Mouse (Mus musculus) erythroblast, embryonic 14.5 days (primary cell): Measurements from ENCODE around the gene Ccdc182.

Source experiments
- GATA1 ChIP-seq: IDR thresholded peaks from 2 replicates; pipeline ENCODE4 v1.6.1; 2012; ENCODE audit warnings: low read length, inconsistent platforms, mixed read lengths
- TAL1 ChIP-seq: IDR thresholded peaks from 3 replicates; pipeline ENCODE4 v1.6.1; 2012; ENCODE audit warnings: low read length, inconsistent platforms, mixed read lengths

- TF ChIP-seq GATA1, result no peak
- no peak for TF ChIP-seq TAL1
Observed at GRCm38 (mm10) chr11:88337926-88338325, 44.1 kb downstream of the Ccdc182 start.
